Mouse (Mus musculus) lung, postnatal 0 days (tissue): ENCODE results near the gene Mnt.

Experiments
- CTCF ChIP-seq: IDR thresholded peaks from 2 replicates; pipeline ENCODE4 v1.5.1; 2016; ENCODE audit warnings: antibody characterized with exemption, mild to moderate bottlenecking
- EP300 ChIP-seq: IDR thresholded peaks from 2 replicates; pipeline ENCODE4 v1.6.1; 2016; ENCODE audit warnings: antibody characterized with exemption, mild to moderate bottlenecking, control low read depth

GRCm38 (mm10) chr11:74894619-74895018, 63.9 kb downstream of the Mnt start:
- TF ChIP-seq CTCF = no peak
- no peak for TF ChIP-seq EP300
